Mouse (Mus musculus): ENCODE measurements around the gene Vps35l.

Gene Vps35l

DNA sequence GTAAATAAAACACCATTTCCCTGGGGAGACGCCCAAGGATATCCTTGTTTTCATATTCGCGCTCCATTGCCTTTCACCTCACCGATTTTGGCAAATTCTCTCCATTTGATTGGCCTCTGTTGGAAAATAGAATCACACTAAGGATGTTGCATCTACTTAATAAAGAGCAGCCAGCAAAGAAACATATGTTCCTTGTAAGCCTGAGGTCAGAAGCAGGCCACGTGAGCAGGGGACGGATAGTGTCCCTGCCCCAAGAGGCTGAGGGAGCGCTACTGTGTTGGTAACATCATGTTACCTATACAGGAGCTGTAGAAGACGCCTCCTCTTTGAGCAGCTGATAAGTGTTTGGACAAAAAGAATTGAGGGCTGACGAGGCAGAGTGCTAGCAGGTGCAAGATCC is 36.5 kb downstream of the Vps35l start:
- no peak for DNase-seq (ENCODE audit: extremely low spot score, low spot score)

DNA sequence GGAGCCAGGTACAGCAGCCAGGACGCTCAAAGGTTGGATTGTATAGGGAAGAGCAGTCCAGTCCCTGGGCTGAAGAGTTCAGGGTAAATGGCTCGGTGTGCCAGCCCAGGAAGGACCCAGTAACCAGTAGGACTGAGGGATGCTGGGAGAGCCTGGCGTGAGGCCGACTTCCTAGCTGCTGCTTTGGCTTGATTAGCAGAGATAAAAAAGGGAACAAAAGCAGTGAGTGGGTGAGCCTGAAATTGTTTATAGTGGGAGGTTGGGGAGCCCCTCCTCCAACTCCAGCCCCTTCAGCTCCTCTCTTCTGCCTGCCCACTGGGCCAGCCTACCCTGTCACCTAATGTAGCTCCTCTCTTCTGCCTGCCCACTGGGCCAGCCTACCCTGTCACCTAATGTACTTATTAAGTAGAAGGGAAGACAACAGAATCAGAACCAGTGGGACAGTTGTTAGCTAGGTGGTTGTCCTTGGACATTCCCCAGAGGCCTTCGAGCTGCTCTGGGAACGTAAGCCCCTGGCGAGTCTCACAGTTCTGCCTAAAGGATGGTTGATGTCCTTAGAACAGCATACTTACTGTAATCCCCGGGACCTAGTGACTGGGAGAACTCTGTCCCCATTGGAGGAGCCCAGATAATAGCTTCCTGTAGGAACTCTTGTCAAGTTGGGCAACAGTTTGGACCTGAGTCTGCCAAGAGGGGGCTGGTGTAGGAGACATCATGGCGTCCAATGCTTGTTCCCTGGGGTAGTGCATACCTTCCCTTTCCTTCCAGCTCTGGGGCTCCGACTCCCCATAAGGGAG is 37.8 kb downstream of the Vps35l start:
- no peak for DNase-seq (ENCODE audit: extremely low spot score, low spot score)

GRCm38 (mm10) chr7:118778561-118778960 is 38.5 kb downstream of the Vps35l start:
- DNase-seq (ENCODE audit: extremely low spot score, low spot score) = no peak

GRCm38 (mm10) chr7:118783305-118784001 is 43.4 kb downstream of the Vps35l start:
- DNase-seq (ENCODE audit: extremely low spot score, low spot score) = no peak

- DNase-seq (ENCODE audit: extremely low spot score, low spot score) = no peak
Observed at GRCm38 (mm10) chr7:118786091-118786490, 46.1 kb downstream of the Vps35l start.

DNA sequence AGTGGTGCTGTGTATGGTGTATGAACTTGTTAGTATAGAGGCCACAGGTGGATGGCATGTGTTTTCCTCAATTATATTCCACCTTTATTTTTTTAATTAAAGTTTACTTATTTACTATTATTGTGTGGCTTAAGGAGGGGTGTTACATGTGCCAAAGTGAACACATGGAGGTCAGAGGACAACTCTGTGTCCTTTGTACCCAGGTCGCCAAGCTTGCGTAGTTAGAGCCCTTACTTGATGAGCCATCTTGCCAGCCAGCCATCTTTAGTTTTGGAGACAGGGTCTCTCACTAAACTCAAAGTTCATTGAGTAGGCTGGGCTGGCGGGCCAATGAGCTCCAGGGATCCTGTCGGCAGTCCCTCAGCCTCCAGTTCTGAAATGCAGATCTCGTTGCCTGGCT is 47.3 kb downstream of the Vps35l start:
- DNase-seq (ENCODE audit: extremely low spot score, low spot score) = no peak

DNA sequence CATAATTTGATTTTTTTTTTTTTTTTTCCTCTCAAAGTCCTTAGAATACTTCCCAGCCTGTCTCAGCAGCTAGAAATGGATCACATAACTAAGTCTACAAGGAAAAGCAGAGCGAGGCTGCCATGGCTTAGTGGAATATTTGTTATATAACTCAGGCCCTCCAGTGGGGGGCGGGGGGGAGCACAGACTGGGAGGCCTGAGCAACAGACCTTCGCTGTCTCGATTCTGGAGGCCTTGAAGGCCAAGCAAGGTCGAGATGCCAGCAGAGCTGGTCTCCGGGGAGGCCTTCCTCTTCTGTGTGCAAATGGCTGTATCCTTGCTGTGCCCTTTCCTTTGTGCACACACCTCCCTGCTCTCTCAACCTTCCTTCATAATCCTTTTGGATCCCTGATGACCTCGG is 48.5 kb downstream of the Vps35l start:
- DNase-seq (ENCODE audit: extremely low spot score, low spot score) = no peak

DNA sequence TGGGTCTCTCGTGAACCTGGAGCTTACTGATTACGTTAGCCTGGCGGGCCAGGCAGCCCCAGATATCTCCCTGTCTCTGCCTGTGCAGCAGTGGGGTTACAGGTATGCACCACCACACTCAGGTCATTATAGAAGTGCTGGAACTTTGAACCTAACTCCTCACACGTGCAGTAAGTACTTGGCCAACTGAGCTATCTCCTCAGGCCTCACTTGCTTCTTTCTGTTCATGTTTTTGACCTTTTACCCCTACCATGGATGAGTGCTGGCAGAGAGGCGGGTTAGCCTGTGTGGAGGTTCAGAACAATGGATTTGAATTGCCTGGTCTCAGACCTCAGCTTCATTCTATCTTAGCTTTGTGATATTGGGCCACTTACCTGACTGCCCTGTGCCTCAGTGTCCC is 50.3 kb downstream of the Vps35l start:
- DNase-seq (ENCODE audit: extremely low spot score, low spot score) = no peak

GRCm38 (mm10) chr7:118793899-118794298 is 53.9 kb downstream of the Vps35l start:
- no peak for DNase-seq (ENCODE audit: extremely low spot score, low spot score)

DNA sequence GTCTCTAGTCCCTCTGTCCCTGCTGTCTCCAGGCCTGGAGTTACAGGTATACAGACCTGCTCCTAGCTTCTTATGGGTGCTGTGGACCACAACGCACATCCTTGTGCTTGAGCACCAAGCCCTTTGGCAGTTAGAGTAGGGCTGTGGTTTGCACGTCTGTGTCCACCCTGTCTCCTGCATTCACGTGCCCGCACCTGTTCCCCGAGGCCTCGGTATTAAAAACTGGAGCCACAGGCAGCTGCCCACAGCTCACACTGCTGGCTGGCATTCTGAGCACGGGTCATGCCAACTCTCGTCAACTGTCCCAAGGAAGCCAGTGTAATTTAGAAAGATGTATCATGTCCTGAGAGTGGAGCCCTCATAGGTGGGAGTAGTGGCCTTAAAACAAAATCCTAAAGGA is 55.8 kb downstream of the Vps35l start:
- DNase-seq (ENCODE audit: extremely low spot score, low spot score) = no peak

DNA sequence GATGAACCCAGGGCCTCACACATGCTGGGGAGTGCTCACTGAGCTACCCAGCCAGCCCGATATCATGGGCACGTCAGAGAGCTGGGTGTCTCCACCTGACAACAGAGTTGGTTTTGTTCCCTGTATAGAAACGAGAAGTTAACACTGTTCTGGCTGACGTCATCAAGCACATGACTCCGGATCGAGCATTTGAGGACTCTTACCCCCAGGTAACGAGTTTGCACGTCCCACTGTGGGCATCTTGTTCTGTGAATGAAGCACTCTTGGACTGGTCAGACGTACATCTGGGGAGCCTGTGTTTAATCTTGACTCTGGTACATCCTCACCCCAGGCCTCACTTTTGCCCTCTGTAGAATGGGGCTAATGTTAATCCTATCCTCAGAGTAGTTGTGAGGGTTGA is 56.8 kb downstream of the Vps35l start:
- no peak for DNase-seq (ENCODE audit: extremely low spot score, low spot score)

- DNase-seq (ENCODE audit: extremely low spot score, low spot score) = no peak
Observed at GRCm38 (mm10) chr7:118797600-118797999, 57.6 kb downstream of the Vps35l start.

- no peak for DNase-seq (ENCODE audit: extremely low spot score, low spot score)
Observed at GRCm38 (mm10) chr7:118798105-118798570, 58.1 kb downstream of the Vps35l start.

GRCm38 (mm10) chr7:118800112-118800734 is 60.2 kb downstream of the Vps35l start:
- no peak for DNase-seq (ENCODE audit: extremely low spot score, low spot score)

DNA sequence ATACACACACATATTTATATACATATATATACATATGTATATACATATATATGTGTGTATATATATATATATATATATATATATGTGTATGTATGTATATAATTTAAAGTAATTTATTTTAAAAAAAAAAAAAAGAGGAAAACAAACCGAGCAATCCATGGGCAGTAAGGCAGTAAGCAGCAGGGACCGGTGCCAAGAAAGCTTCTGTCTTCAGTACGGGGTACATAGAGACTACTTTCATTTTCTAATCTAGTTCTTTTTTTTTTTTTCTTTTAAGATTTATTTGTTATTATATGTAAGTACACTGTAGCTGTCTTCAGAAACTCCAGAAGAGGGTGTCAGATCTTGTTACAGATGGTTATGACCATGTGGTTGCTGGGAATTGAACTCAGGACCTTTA is 61.8 kb downstream of the Vps35l start:
- DNase-seq (ENCODE audit: extremely low spot score, low spot score) = no peak

DNA sequence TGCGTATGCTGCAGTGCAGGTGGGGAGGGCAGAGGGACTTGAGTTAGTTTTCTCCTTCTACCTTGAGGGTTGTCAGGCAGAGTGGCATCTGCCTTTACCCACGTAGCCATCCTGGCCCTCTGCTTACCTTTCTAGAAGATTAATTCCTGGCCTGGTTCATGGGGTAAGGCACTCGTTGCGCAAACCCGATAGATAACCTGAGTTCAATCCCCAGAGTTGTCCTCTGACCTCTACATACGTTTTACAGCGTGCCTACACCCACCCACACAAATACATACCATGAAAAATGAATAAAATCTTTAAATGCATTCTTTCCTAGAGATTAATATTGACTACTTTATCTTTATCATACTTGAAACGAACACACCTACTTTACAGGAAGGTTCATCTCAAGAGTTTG is 63.4 kb downstream of the Vps35l start:
- DNase-seq (ENCODE audit: extremely low spot score, low spot score) = no peak

DNA sequence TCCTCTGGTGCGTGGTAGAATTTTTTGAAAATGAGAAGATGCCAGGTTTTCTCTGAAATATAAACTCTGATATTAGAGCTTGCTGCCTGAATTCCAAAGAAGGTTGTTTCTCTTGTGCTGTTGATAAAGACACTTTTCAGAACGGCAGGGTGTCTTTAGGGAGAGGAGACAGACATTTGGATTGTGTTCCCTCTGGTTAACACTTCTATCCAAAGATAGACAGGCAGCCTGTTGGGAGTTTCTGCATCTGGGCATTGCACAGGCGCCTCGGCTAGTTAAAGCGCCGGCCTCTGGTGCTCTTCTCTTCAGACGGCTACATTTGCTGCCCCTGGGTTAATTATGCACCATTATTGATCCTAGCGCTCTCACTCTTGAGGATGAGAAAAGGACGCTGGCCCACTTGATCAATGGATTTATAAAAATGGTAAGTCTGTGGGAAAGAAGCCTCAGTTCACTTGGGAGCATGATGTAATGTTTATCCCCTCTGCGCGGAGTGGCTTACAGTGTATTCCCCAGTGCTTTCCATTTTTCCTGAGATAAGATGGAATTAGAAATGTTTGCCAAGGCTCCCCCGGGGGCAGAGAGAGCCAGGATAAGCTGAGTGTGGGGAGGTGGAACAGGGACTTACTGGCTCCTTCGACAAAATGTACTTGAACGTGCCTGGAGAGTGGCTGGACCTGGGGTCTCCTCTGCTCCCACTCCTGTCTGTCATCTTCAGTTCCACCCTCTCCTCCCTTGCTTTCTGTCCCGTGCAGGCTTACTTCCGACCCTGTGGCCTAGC is 66.8 kb downstream of the Vps35l start:
- no peak for DNase-seq (ENCODE audit: extremely low spot score, low spot score)

DNA sequence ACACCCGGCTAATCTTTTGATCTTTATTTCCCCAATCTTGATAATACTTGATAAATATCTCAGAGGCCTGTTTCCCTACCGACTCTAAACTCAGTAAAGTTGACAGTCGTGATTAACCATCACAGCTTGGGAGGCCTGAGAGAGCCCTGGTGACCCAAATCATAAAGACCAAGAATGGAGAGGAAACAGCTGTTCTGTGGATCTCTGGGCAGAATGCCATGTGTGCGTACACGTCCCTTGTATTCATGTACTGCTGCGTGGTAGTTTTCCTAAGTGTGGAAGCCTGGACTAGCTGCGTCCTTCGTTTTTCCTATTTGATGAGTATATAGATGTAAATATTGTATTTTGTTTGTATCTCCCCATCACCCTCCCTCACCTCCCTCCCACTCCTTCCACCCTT is 67.9 kb downstream of the Vps35l start:
- no peak for DNase-seq (ENCODE audit: extremely low spot score, low spot score)

GRCm38 (mm10) chr7:118811407-118812106 is 71.5 kb downstream of the Vps35l start:
- DNase-seq (ENCODE audit: extremely low spot score, low spot score) = no peak

- no peak for DNase-seq (ENCODE audit: extremely low spot score, low spot score)
Observed at GRCm38 (mm10) chr7:118813592-118813991, 73.6 kb downstream of the Vps35l start.

DNA sequence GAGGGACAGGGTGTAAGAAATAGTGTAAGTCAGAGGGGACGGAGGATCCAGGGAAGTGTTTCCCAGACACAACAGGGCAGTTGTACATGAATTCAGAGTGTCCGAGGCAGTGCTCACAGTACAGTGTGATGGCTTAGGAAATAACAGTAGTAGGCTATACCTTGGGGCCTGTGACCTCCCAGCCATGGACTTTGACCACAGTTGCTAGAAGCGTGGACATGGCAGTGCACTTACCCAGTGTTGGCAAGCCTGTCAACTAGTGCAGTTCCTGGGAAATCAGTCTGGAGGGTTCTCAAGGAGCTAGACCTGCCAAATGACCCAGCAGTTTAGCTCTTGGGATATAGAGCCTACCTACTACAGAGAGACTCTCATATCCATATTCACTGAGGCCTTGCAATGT is 76.2 kb downstream of the Vps35l start:
- no peak for DNase-seq (ENCODE audit: extremely low spot score, low spot score)
